Mouse (Mus musculus) ovary, postnatal 10 days (tissue): Measurements from ENCODE around the gene Ppp2r5c.

Experiments
- DNase-seq: peaks from one replicate; pipeline ENCODE4 v3.0.0; 2022; ENCODE audit warnings: low spot score

Ppp2r5c gene

GRCm38 (mm10) chr12:110442238-110442637 lies 4.7 kb upstream of the Ppp2r5c start:
- DNase-seq, result no peak

- no peak for DNase-seq
These were observed 2.4 kb upstream of the Ppp2r5c start for GRCm38 (mm10) chr12:110444530-110444929.

GRCm38 (mm10) chr12:110445775-110446174 lies 1.1 kb upstream of the Ppp2r5c start:
- no peak for DNase-seq

- DNase-seq, result peak; percentile 31
These were observed 386 bp downstream of the Ppp2r5c start for GRCm38 (mm10) chr12:110447306-110447705.

GRCm38 (mm10) chr12:110448767-110449166 lies 1.8 kb downstream of the Ppp2r5c start:
- no peak for DNase-seq

- peak; percentile 48 for DNase-seq
These were observed 7.3 kb downstream of the Ppp2r5c start for GRCm38 (mm10) chr12:110454223-110454622.

GRCm38 (mm10) chr12:110456024-110456423 lies 9.1 kb downstream of the Ppp2r5c start:
- no peak for DNase-seq

- DNase-seq, result no peak
These were observed 11.7 kb downstream of the Ppp2r5c start for GRCm38 (mm10) chr12:110458667-110459066.

- DNase-seq, result no peak
These were observed 13.7 kb downstream of the Ppp2r5c start for GRCm38 (mm10) chr12:110460418-110461300.

GRCm38 (mm10) chr12:110463711-110464110 lies 16.8 kb downstream of the Ppp2r5c start:
- DNase-seq, result no peak

- no peak for DNase-seq
These were observed 24.5 kb downstream of the Ppp2r5c start for GRCm38 (mm10) chr12:110471426-110471825.

GRCm38 (mm10) chr12:110472247-110472646 lies 25.3 kb downstream of the Ppp2r5c start:
- no peak for DNase-seq

- DNase-seq, result no peak
These were observed 27.6 kb downstream of the Ppp2r5c start for GRCm38 (mm10) chr12:110474497-110474896.

GRCm38 (mm10) chr12:110476561-110476960 lies 29.6 kb downstream of the Ppp2r5c start:
- DNase-seq, result no peak

GRCm38 (mm10) chr12:110477906-110478305 lies 31.0 kb downstream of the Ppp2r5c start:
- DNase-seq, result no peak

GRCm38 (mm10) chr12:110478601-110479008 lies 31.7 kb downstream of the Ppp2r5c start:
- DNase-seq, result no peak

- no peak for DNase-seq
These were observed 32.3 kb downstream of the Ppp2r5c start for GRCm38 (mm10) chr12:110479268-110479667.

GRCm38 (mm10) chr12:110480701-110481100 lies 33.8 kb downstream of the Ppp2r5c start:
- DNase-seq, result no peak

GRCm38 (mm10) chr12:110483761-110484160 lies 36.8 kb downstream of the Ppp2r5c start:
- DNase-seq, result no peak

GRCm38 (mm10) chr12:110484824-110485584 lies 38.1 kb downstream of the Ppp2r5c start:
- DNase-seq, result no peak

- peak; percentile 62 for DNase-seq
These were observed 38.8 kb downstream of the Ppp2r5c start for GRCm38 (mm10) chr12:110485585-110486331.

- DNase-seq, result no peak
These were observed 39.9 kb downstream of the Ppp2r5c start for GRCm38 (mm10) chr12:110486852-110487251.
